Mouse (Mus musculus) forebrain, postnatal 0 days (tissue): ENCODE data around the gene Vstm2b. TPM values are rescaled to one million over a fixed set of nuclear protein-coding genes. Genes with fewer than 3 reads are reported as not detected.

ENCODE experiments used
- ATAC-seq: fragments of 200-750 bp; cut with Nextera tagmentation; 2 replicates; pipeline ENCODE4 v1.8.0; 2017; ENCODE audit warnings: mild to moderate bottlenecking, moderate library complexity
- DNase-seq: peaks from one replicate; pipeline ENCODE4 v3.0.0-alpha.2; 2015
- H3K27ac ChIP-seq: fragments of 300-500 bp; sonication (generic); 2 replicates; pipeline ENCODE4 v1.5.1; 2014; ENCODE audit warnings: low read depth, mild to moderate bottlenecking, antibody characterized with exemption, low read length, moderate library complexity, mixed read lengths
- H3K27me3 ChIP-seq: fragments of 300-500 bp; sonication (generic); 2 replicates; pipeline ENCODE4 v1.6.1; 2014; ENCODE audit warnings: mild to moderate bottlenecking, low read length, mixed read lengths; ENCODE audit not compliant: insufficient read depth
- H3K36me3 ChIP-seq: fragments of 300-500 bp; sonication (generic); 2 replicates; pipeline ENCODE4 v1.6.1; 2014; ENCODE audit warnings: mild to moderate bottlenecking, moderate library complexity; ENCODE audit not compliant: insufficient read depth
- H3K4me1 ChIP-seq: fragments of 300-500 bp; sonication (generic); 2 replicates; pipeline ENCODE4 v1.6.1; 2014; ENCODE audit warnings: antibody characterized with exemption; ENCODE audit not compliant: insufficient read depth
- H3K4me2 ChIP-seq: fragments of 300-500 bp; sonication (generic); 2 replicates; pipeline ENCODE4 v1.6.1; 2014; ENCODE audit warnings: low read depth, mild to moderate bottlenecking, moderate library complexity
- H3K4me3 ChIP-seq: fragments of 300-500 bp; sonication (generic); 2 replicates; pipeline ENCODE4 v1.5.1; 2014; ENCODE audit warnings: low read depth, low read length, mixed read lengths
- H3K9ac ChIP-seq: fragments of 300-500 bp; sonication (generic); 2 replicates; pipeline ENCODE4 v1.6.1; 2014; ENCODE audit warnings: mild to moderate bottlenecking
- H3K9me3 ChIP-seq: fragments of 300-500 bp; sonication (generic); 2 replicates; pipeline ENCODE4 v1.6.1; 2016; ENCODE audit warnings: low read length
- CTCF ChIP-seq: sonication (generic); IDR thresholded peaks from 2 replicates; pipeline ENCODE4 v1.5.1; 2016; ENCODE audit warnings: antibody characterized with exemption, control low read depth, low read depth
- WGBS: fragments of 180-500 bp; shearing (Covaris S2); extraction: QIAGEN DNeasy Blood & Tissue Kit; methylation state at CpG from one replicate; pipeline ENCODE4 v1.1.7; 2014; 5-methylcytosine and 5-hydroxymethylcytosine counted together
- polyA plus RNA-seq: library from polyadenylated mRNA; unstranded; fragments of >200 nt; fragmentation: Nextera tagmentation; extraction: Ambion mirVana; gene quantifications from 2 replicates; pipeline ENCODE4 v1.2.1, GENCODE M21; 2015
- total RNA-seq: library from RNA; depleted of rRNA; stranded (reverse); fragments of >200 nt; gene quantifications from 2 replicates; pipeline ENCODE4 v1.2.3, GENCODE M21; 2014; rRNA removed

Gene Vstm2b
- total and polyA plus RNA-seq, 2 experiments from 2014 or later = 31.8 to 64.6 TPM

DNA sequence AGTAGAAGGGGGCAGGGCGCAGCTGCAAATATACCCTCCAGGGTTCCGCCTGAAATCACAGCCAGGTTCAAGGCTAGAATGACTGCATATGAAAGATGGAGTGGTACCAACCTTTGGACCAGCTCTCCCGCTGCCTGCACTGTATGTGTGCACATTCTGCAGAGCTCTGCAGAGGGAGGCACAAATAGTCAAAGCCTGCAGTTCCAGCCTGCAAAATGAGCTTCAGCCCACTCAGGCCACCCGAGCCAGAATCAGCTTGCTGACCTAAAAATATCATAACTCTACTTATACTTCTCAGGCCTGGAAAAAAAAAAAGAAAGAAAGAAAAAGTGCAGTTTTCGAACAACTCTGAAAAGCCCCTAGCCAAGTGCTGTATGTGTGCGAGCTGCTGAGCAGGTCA is 23.2 kb downstream of the Vstm2b start:
- Histone ChIP-seq H3K27me3 (no peaks in the 10 kb centered on the region), H3K4me1 (no peaks in the 10 kb centered on the region), H3K4me2 (no peak overlapping the region), H3K9me3 (no peaks in the 10 kb centered on the region), H3K4me3 (no peak overlapping the region), H3K36me3 (peaks cover 10% of the 10 kb centered on the region; the same call in 1 of the 2 replicates), H3K9ac (no peak overlapping the region), H3K27ac (no peak overlapping the region)
- WGBS = 65% methylated on average over 6 of the region's 6 CpGs
- DNase-seq (no peak), ATAC-seq (no peak)
- TF ChIP-seq CTCF = no peak

DNA sequence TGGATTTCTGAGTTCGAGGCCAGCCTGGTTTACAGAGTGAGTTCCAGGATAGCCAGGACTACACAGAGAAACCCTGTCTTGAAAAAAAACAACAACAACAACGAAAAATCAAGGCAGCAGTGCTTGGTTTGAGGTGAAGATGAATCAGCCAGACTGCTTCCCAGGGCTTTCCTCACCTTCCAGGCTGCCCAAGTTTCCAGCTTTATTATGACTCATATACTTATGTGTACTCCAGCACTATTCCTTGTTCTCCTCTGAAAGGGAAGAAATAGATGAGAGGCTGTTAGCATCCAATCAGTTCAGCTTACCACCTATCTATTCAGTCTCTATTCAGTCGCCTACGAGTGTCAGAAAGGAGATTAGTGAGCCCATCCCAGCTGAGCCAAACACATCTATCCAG is 24.7 kb downstream of the Vstm2b start:
- H3K27ac ChIP-seq = no peak overlapping the region
- H3K4me2 ChIP-seq = no peak overlapping the region
- H3K36me3 ChIP-seq = peaks cover 10% of the 10 kb centered on the region; the same call in 1 of the 2 replicates
- TF ChIP-seq CTCF = no peak
- no peak overlapping the region for H3K9ac ChIP-seq
- WGBS = 78% methylated on average over 4 of the region's 4 CpGs
- no peak overlapping the region for H3K4me3 ChIP-seq
- no peak for DNase-seq
- no peaks in the 10 kb centered on the region for H3K9me3 ChIP-seq
- no peaks in the 10 kb centered on the region for H3K4me1 ChIP-seq
- ATAC-seq = no peak
- no peaks in the 10 kb centered on the region for H3K27me3 ChIP-seq

DNA sequence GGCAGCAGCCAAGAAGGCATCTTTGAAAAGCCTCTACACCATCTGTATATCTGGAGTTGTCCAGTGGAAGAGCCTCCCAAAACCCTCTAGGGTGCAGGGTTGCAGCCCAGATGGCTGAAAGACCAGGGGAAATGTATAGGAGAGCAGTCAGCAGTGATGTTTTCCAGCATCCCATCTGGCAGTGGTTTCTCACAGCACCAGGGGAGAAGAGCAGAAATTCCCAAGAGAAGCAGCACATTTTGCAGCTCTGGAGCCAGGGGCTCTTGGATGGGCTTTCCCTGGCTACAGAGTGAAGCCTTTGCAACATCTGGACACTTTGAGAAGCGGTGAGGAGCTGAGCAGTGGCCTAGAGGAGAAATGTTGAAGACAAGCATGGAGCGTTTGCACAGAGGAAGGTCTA is 30.3 kb downstream of the Vstm2b start:
- no peak overlapping the region for H3K4me2 ChIP-seq
- H3K27ac ChIP-seq = no peak overlapping the region
- peaks cover 10% of the 10 kb centered on the region; the same call in 1 of the 2 replicates for H3K36me3 ChIP-seq
- no peak for TF ChIP-seq CTCF
- no peaks in the 10 kb centered on the region for H3K27me3 ChIP-seq
- H3K9me3 ChIP-seq = no peaks in the 10 kb centered on the region
- no peak overlapping the region for H3K9ac ChIP-seq
- WGBS = 83% methylated on average over 2 of the region's 2 CpGs
- H3K4me3 ChIP-seq = no peak overlapping the region
- H3K4me1 ChIP-seq = no peaks in the 10 kb centered on the region
- ATAC-seq (no peak), DNase-seq (no peak)

DNA sequence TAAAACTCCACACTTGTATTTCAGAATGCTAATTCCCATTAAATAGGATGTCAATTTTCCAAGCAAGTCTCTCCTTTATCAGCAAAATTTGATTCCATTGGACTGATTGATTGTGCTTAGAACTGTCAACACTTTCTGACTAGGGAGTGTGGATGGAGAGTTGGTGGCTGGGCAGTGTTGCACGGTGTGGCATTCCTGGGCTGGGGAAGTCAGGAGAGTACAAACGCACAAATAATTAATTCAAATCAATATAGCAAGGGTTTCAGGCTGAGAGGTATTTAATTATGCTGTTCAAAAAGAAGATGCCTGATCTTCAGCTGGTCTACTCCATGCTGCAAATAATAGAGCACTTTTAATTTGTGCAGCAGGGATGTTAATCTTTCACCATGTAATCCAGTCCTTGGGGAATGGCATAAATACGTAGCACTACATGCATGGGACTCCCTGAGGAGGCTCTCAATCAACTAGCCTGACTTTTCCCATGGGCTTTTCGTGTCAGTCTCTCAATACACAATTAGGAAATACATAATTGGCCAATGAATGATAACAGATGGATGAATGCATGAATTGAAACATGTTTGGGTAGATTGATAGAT is 38.6 kb downstream of the Vstm2b start:
- DNase-seq (no peak), ATAC-seq (no peak)
- no peak for TF ChIP-seq CTCF
- H3K27ac ChIP-seq = no peak overlapping the region
- no peak overlapping the region for H3K9ac ChIP-seq
- 53% methylated on average over 4 of the region's 4 CpGs for WGBS
- no peak overlapping the region for H3K4me2 ChIP-seq
- no peaks in the 10 kb centered on the region for H3K27me3 ChIP-seq
- no peaks in the 10 kb centered on the region for H3K9me3 ChIP-seq
- no peak overlapping the region for H3K4me3 ChIP-seq
- H3K4me1 ChIP-seq = no peaks in the 10 kb centered on the region
- no peaks in the 10 kb centered on the region; the same call in 1 of the 2 replicates for H3K36me3 ChIP-seq

DNA sequence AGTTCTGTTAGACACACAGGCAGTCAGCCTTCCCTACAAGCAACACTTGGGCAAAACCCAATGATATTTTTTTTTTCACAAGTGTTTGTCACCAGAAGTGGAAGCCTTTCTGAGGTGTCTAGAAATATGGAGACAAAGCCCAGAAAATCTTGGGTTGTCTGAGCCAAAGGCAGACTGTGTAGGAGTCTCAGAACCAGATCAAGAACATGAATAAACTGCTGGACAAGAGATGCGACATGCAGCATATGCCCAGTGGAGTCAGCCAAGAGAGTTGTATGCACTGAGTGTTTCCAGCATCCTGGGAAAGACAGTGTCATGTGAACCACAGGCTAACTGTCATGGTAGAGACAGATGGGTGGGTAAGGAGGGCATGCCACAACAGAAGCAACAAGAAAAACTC is 41.2 kb downstream of the Vstm2b start:
- H3K27me3 ChIP-seq = no peaks in the 10 kb centered on the region
- no peak overlapping the region for H3K4me3 ChIP-seq
- no peak for TF ChIP-seq CTCF
- no peaks in the 10 kb centered on the region for H3K36me3 ChIP-seq
- WGBS = 77% methylated on average over 1 of the region's 1 CpGs
- no peaks in the 10 kb centered on the region for H3K4me1 ChIP-seq
- no peak overlapping the region for H3K4me2 ChIP-seq
- no peak overlapping the region for H3K27ac ChIP-seq
- H3K9me3 ChIP-seq = no peaks in the 10 kb centered on the region
- DNase-seq (peak; percentile 46), ATAC-seq (peak; percentile 92)
- H3K9ac ChIP-seq = no peak overlapping the region

DNA sequence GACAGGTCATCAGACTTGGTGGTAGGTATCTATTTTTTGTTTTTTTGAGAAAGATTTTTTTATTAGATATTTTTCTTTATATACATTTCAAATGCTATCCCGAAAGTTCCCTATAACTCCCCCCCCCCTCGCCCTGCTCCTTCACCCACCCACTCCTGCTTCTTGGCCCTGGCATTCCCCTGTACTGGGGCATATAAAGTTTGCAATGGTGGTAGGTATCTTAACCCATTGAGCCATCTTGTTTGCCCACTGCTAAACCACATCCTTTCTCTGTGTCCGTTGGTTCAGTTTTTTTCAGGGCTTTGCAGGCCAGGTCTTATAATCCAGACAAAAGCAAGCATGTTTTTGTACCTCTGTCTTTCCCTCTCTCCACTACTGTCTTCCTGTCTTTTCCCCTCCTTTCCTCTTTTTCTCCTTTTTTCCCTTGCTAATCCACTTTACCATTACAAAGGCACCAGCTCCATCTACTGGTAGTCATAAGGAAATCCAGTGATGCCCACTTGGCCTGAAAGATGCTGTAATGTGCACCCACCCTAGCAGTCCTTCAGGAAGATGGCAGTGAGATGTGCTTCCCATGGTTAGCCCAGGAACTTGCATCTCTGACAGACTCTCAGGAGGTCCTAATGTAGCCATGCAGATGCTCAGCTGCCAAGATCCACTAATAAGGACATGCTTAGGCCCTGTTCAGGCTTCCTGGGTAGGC is 44.3 kb downstream of the Vstm2b start:
- peak; percentile 93 for TF ChIP-seq CTCF
- H3K9me3 ChIP-seq = no peaks in the 10 kb centered on the region
- no peak overlapping the region for H3K4me3 ChIP-seq
- no peaks in the 10 kb centered on the region for H3K36me3 ChIP-seq
- no peak overlapping the region for H3K27ac ChIP-seq
- H3K4me2 ChIP-seq = no peak overlapping the region
- no peak overlapping the region for H3K9ac ChIP-seq
- ATAC-seq (peak; percentile 40), DNase-seq (peak; percentile 81)
- WGBS = 52% methylated on average over 3 of the region's 3 CpGs
- no peaks in the 10 kb centered on the region for H3K4me1 ChIP-seq
- no peaks in the 10 kb centered on the region for H3K27me3 ChIP-seq

Other genes with a start within 250 kb of the Vstm2b start
- not detected in 2 replicates for gene 4930433I11Rik, start 89.2 kb downstream of the Vstm2b start, total RNA-seq
- gene 4930433I11Rik, start 89.2 kb downstream of the Vstm2b start, polyA plus RNA-seq = not detected in 2 replicates
- not detected in 2 replicates for gene Gm4884, start 134.4 kb downstream of the Vstm2b start, total RNA-seq
- not detected in 2 replicates for gene Gm4884, start 134.4 kb downstream of the Vstm2b start, polyA plus RNA-seq